13 mouse cellular contexts compared by ENCODE assay signal in the genomic region with DNA sequence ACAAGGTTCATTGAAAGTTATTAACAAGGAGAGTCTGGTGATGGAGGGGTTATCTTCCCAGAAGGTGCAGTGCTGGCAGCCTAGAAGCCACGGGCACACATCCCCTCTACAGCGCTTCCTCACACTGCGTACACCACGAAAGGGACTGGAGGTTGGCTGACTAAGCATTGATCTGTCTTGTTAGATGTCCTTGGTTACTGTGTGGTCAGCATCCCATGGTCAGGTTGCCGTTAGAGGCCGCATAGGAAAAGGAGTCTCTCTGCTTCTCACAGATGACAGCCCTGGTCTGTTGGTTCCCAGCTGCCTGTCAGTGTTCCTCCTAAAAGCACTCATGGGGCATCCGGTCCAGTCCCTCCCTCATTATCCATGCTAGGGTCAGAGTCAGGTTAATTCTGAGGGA. TPM values are rescaled to one million over a fixed set of nuclear protein-coding genes. Genes with fewer than 3 reads are reported as not detected.
"Had no signal": no experiment of that assay in that cellular context is flagged by ENCODE, and none has a peak within 500 bp of the region (broad histone marks: within the 10 kb centered on the region; RNA-seq: fewer than 3 reads in every experiment).

No protein-coding gene starts in this region.

- H3K4me3 ChIP-seq: limb, embryonic 15.5 days; liver, embryonic 12.5 days; midbrain, embryonic 12.5 days; neural tube, embryonic 13.5 days had no signal

- H3K27ac ChIP-seq: limb, embryonic 15.5 days; liver, embryonic 12.5 days; midbrain, embryonic 12.5 days; neural tube, embryonic 13.5 days had no signal

- H3K4me2 ChIP-seq: limb, embryonic 15.5 days; liver, embryonic 12.5 days; lung, embryonic 14.5 days; midbrain, embryonic 12.5 days; neural tube, embryonic 13.5 days had no signal

- H3K27me3 ChIP-seq: limb, embryonic 15.5 days; liver, embryonic 12.5 days; midbrain, embryonic 12.5 days; neural tube, embryonic 13.5 days had no signal

- H3K36me3 ChIP-seq: liver, embryonic 12.5 days; midbrain, embryonic 12.5 days; neural tube, embryonic 13.5 days had no signal

- H3K9me3 ChIP-seq: limb, embryonic 15.5 days had no signal

- DNase-seq: kidney, adult 11 months; left cerebral cortex, postnatal 4 days; lung, embryonic 14.5 days; lung, postnatal 10 days; lung, postnatal 4 days; right cerebral cortex, postnatal 14 days; thymus, postnatal 4 days had no signal

- H3K9ac ChIP-seq: limb, embryonic 15.5 days; liver, embryonic 12.5 days; lung, embryonic 14.5 days; midbrain, embryonic 12.5 days; neural tube, embryonic 13.5 days had no signal

- ATAC-seq: liver, embryonic 12.5 days; midbrain, embryonic 16.5 days had no signal

- H3K4me1 ChIP-seq: midbrain, embryonic 12.5 days; neural tube, embryonic 13.5 days had no signal

RNA-seq across cellular contexts. Expression of a gene that starts 10.5 kb away (rescaled TPM):
- polyA plus RNA-seq: large intestine, adult 2 months; midbrain, embryonic 16.5 days had no signal
